Mouse (Mus musculus) embryonic facial prominence, embryonic 15.5 days (tissue): ENCODE data around the gene Tspan12. TPM values are rescaled to one million over a fixed set of nuclear protein-coding genes. Genes with fewer than 3 reads are reported as not detected.
A peak's percentile ranks its signal among the peaks of the same experiment; 100 is the strongest.
"Not testable (repeated sequence)": the region's sequence is repeated elsewhere in the genome, so short reads cannot be mapped to it uniquely, and the experiment has no call there.

Source experiments
- ATAC-seq: fragments of 200-750 bp; cut with Nextera tagmentation; 2 replicates; pipeline ENCODE4 v1.8.0; 2017; ENCODE audit warnings: low read depth, moderate TSS enrichment; ENCODE audit not compliant: insufficient number of reproducible peaks, low FRiP score, low TSS enrichment
- H3K27ac ChIP-seq: fragments of 300-500 bp; sonication (generic); replicated peaks from 2 replicates; pipeline ENCODE4 v1.5.1; 2015; ENCODE audit warnings: mild to moderate bottlenecking, inconsistent platforms
- H3K27me3 ChIP-seq: fragments of 300-500 bp; sonication (generic); 2 replicates; pipeline ENCODE4 v1.6.1; 2015; ENCODE audit warnings: inconsistent platforms
- H3K36me3 ChIP-seq: fragments of 300-500 bp; sonication (generic); 2 replicates; pipeline ENCODE4 v1.6.1; 2015; ENCODE audit warnings: mild to moderate bottlenecking, inconsistent platforms
- H3K4me1 ChIP-seq: fragments of 300-500 bp; sonication (generic); 2 replicates; pipeline ENCODE4 v1.6.1; 2015; ENCODE audit warnings: inconsistent platforms
- H3K4me2 ChIP-seq: fragments of 300-500 bp; sonication (generic); replicated peaks from 2 replicates; pipeline ENCODE4 v1.6.1; 2015; ENCODE audit warnings: mild to moderate bottlenecking, inconsistent platforms
- H3K4me3 ChIP-seq: fragments of 300-500 bp; sonication (generic); replicated peaks from 2 replicates; pipeline ENCODE4 v1.5.1; 2015; ENCODE audit warnings: mild to moderate bottlenecking, inconsistent platforms
- H3K9ac ChIP-seq: fragments of 300-500 bp; sonication (generic); 2 replicates; pipeline ENCODE4 v1.6.1; 2015; ENCODE audit warnings: inconsistent platforms
- H3K9me3 ChIP-seq: fragments of 300-500 bp; sonication (generic); replicated peaks from 2 replicates; pipeline ENCODE4 v1.6.1; 2016; ENCODE audit warnings: inconsistent platforms
- WGBS: fragments of 180-500 bp; shearing (Covaris S2); methylation state at CpG from one replicate; pipeline ENCODE4 v1.1.7; 2015; 5-methylcytosine and 5-hydroxymethylcytosine counted together
- polyA plus RNA-seq: library from polyadenylated mRNA; unstranded; fragments of >200 nt; fragmentation: Nextera tagmentation; extraction: Ambion mirVana; gene quantifications from 2 replicates; pipeline ENCODE4 v1.2.1, GENCODE M21; 2015

The Tspan12 gene
- polyA plus RNA-seq: 37.9 and 38.3 TPM in 2 replicates

DNA sequence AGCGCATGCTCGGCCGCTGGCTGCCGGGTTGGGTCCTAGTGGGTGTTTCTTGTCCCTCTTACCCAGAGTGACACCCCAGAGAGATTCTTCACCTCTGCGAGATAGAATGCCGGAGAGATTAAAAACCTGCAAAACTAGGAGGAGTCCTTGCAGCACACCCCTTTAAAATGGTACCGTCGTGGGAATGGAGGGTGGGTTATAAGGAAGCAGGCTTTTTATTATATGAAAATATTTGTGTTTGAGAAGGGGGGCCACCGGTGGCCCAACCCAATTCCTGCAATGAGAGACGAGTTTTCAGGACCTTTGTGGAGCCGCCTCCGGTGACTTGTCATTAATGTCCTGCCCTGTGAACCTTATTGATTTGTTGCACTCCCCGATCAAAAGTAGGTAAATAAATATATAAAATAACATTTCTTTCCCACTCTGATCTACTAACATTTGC is at the start of gene Tspan12:
Gene Tspan12 (minus strand): TSS at position 172 of the 442 bp plus-strand sequence.
- H3K4me2 ChIP-seq: peak within 1 kb of the TSS; percentile 82
- no peaks in the 10 kb centered on the region for H3K36me3 ChIP-seq
- WGBS: under 1% methylated on average over 13 of the region's 13 CpGs
- ATAC-seq: no peak; the same call in 1 of the 2 replicates
- no peaks in the 10 kb centered on the region for H3K27me3 ChIP-seq
- peak within 1 kb of the TSS; percentile 80 for H3K4me3 ChIP-seq
- no peaks in the 10 kb centered on the region for H3K9me3 ChIP-seq
- peak within 1 kb of the TSS; percentile 70 for H3K9ac ChIP-seq
- peak within 1 kb of the TSS; percentile 76 for H3K27ac ChIP-seq
- H3K4me1 ChIP-seq: peaks cover 11% of the 10 kb centered on the region; the same call in 1 of the 2 replicates

DNA sequence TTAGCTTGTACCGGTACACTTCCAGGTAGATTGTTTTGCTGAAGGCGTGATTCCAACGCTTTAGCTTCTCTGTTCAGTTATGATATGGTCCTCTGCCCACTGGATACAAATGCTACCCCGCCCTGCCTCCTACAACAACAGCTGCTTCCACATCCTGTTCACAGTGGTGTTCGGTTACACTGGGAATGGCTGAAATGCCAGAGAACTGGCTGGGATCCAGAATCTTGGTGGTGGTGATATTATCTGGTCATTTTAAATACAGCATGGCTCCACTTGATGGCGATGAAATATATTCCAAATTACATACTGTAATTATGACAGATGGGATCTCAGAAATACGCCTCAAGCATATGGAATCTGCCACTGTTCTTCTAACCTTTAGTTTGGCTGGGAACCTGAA is 42.1 kb upstream of the Tspan12 start:
- Histone ChIP-seq H3K27me3 (no peaks in the 10 kb centered on the region), H3K4me2 (no peak overlapping the region), H3K27ac (no peak overlapping the region), H3K36me3 (no peaks in the 10 kb centered on the region), H3K4me3 (no peak overlapping the region), H3K4me1 (no peaks in the 10 kb centered on the region; the same call in 1 of the 2 replicates), H3K9ac (no peak overlapping the region), H3K9me3 (no peaks in the 10 kb centered on the region)
- peak; percentile 73 for ATAC-seq
- whole genome bisulfite sequencing: 38% methylated on average over 7 of the region's 7 CpGs

DNA sequence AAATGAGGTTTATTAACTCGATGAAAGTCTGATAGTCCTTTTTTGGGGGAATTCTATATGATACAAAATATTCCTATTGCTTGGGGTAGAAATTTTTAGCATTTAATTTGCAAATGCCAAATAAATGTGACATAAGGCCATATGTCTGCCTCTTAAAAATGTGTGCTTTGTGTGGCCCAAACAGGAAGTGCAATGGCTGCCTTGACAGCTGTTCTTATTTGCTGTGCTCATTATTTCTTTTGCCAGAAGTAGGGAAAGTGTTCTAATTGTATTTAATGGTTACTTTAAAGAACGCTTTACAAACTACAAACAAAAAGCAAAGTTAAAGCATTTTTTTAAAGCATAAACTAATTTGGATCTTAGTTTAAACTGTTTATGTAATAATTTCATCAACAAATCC is 36.8 kb upstream of the Tspan12 start:
- ATAC-seq: no peak
- H3K27me3 ChIP-seq: no peaks in the 10 kb centered on the region
- H3K9ac ChIP-seq: no peak overlapping the region
- no peaks in the 10 kb centered on the region for H3K9me3 ChIP-seq
- no peak overlapping the region for H3K27ac ChIP-seq
- WGBS: 56% methylated on average over 2 of the region's 2 CpGs
- no peaks in the 10 kb centered on the region for H3K36me3 ChIP-seq
- no peak overlapping the region for H3K4me2 ChIP-seq
- H3K4me1 ChIP-seq: no peaks in the 10 kb centered on the region
- H3K4me3 ChIP-seq: no peak overlapping the region

DNA sequence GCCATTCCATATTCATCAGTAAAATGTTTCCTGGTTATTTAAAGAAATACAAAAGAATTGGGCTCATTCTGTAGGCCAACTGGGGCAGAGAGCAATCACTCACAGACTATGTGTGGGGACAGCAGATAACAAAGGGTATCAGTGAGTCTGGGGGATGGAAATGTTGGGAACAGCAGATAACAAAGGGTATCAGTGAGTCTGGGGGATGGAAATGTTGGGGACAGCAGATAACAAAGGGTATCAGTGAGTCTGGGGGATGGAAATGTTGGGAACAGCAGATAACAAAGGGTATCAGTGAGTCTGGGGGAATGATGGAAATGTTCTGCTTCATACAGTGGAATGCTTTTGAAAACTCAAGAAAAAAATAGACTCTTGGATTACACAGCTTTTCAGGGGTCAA is 35.7 kb upstream of the Tspan12 start:
- not testable (repeated sequence) for H3K36me3 ChIP-seq, H3K27me3 ChIP-seq, H3K27ac ChIP-seq, H3K4me1 ChIP-seq, H3K9me3 ChIP-seq, H3K4me2 ChIP-seq, H3K4me3 ChIP-seq, ATAC-seq, H3K9ac ChIP-seq

DNA sequence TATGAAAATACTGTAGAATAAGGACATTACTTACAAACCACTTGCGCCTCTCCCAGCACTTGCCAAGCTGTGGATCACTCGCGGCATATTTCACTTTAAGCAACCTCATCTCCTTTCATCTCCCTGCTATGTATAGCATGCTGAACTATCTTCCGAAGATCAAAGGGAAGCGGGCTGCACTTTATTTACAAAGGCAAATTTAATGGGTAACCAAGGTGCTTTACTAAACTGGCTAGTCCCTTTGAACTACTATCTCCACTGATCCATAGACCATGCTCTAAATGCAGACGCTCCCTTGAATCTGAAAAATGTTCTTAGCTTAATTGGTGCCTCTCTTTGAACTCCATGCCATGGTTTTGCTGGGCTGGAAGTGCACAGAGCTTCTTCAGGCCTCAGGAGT is 27.2 kb upstream of the Tspan12 start:
- no peak for ATAC-seq
- no peaks in the 10 kb centered on the region for H3K27me3 ChIP-seq
- WGBS: 56% methylated on average over 6 of the region's 6 CpGs

DNA sequence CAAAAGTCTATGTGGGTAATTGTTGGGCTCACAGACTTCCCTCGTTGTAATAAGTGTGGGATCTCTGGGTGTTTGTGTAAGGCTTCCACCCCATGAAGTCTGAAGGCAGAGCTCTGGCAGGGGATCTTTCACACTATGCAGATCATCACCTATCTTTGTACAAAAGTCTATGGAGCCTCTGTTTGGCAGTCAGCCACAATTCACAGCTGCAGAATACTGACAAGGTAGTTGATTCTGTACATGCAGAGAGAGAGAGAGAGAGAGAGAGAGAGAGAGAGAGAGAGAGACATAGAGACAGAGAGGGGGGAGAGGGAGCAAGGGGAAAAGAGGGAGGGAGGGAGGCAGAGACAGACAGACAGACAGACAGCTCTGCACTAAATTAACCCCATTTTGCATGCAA is 15.0 kb upstream of the Tspan12 start:
- WGBS: 41% methylated on average over 1 of the region's 1 CpGs
- H3K36me3 ChIP-seq: no peaks in the 10 kb centered on the region
- H3K4me1 ChIP-seq: 0 out of 2 replicates have a peak, but pooled peaks cover 3% of the 10 kb centered on the region
- no peaks in the 10 kb centered on the region for H3K9me3 ChIP-seq
- no peaks in the 10 kb centered on the region for H3K27me3 ChIP-seq
- no peak overlapping the region for H3K4me3 ChIP-seq
- H3K27ac ChIP-seq: no peak overlapping the region
- no peak for ATAC-seq
- no peak overlapping the region for H3K4me2 ChIP-seq
- H3K9ac ChIP-seq: no peak overlapping the region

More for the DNA sequence above, 27.2 kb upstream of the Tspan12 start:
- Histone ChIP-seq H3K27ac (no peak overlapping the region), H3K4me2 (no peak overlapping the region), H3K9me3 (no peaks in the 10 kb centered on the region), H3K36me3 (no peaks in the 10 kb centered on the region), H3K9ac (no peak overlapping the region), H3K4me1 (no peaks in the 10 kb centered on the region), H3K4me3 (no peak overlapping the region)

DNA sequence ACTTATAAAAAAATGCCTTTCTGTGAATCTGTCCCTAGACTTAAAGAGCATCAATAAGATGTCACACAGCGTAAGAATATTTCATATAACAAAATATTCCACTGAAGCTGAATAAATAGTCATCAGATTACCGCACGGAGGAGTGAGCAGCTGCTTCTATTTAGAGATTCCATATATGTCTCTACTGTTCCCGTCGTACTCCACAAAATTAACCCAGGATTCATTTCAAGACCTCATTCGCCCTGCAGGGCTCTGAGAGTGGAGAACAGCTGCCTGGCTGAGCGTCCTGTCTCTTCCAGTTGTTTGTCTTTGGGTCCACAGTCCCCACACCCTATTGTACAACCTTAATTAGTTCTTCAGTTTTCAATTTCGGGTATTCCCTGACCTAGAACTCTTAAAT is 11.9 kb upstream of the Tspan12 start:
- H3K4me3 ChIP-seq: no peak overlapping the region
- H3K27ac ChIP-seq: no peak overlapping the region
- H3K9me3 ChIP-seq: no peaks in the 10 kb centered on the region
- H3K27me3 ChIP-seq: no peaks in the 10 kb centered on the region
- H3K36me3 ChIP-seq: no peaks in the 10 kb centered on the region
- no peak overlapping the region for H3K4me2 ChIP-seq
- 15% methylated on average over 8 of the region's 8 CpGs for WGBS
- no peak overlapping the region for H3K9ac ChIP-seq
- 0 out of 2 replicates have a peak, but pooled peaks cover 3% of the 10 kb centered on the region for H3K4me1 ChIP-seq
- ATAC-seq: no peak

DNA sequence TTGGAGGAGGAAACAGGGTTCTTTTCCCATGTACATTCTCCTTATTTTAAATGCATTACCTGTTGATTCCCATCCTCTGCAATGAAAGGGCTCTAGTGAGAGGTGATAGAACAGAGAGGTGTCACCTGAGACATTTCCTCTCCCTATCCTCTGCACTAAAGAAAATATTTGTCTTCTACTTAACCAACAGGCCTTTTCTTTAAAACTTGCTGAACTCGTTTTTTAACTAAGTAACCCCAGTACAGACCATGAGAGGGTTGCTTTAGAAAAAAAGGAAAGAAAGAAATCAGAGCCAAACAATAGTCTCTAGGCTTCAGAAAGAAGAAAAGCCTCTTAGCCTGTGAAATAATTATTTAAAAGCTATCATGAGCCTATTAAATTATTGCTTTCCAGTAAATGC is 11.2 kb upstream of the Tspan12 start:
- Histone ChIP-seq H3K4me3 (no peak overlapping the region), H3K36me3 (no peaks in the 10 kb centered on the region), H3K9me3 (no peaks in the 10 kb centered on the region), H3K4me2 (no peak overlapping the region), H3K4me1 (0 out of 2 replicates have a peak, but pooled peaks cover 3% of the 10 kb centered on the region), H3K27me3 (no peaks in the 10 kb centered on the region), H3K9ac (no peak overlapping the region), H3K27ac (no peak overlapping the region)
- peak; percentile 60; the same call in 1 of the 2 replicates for ATAC-seq
- WGBS: 24% methylated on average over 1 of the region's 1 CpGs

DNA sequence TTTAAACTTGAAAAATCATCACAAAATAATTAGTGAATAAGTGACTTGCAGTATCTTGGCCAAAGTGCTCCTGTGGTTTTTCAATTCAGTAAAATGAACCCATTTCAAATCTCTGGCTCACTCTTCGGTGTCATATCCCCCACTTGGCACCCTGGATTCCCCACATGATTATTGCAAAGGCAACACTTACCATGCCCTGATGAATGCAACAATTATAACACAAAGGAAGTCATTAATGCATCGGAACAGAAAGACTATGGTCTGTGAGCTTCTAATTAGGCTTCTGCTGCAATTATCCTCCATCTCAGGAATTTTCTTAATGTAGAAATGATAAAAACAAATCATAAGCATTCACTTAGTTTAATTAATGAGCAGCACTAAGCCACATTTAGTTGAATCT is 9.0 kb upstream of the Tspan12 start:
- no peak for ATAC-seq
- no peak overlapping the region for H3K27ac ChIP-seq
- no peak overlapping the region for H3K4me2 ChIP-seq
- no peaks in the 10 kb centered on the region for H3K36me3 ChIP-seq
- H3K9ac ChIP-seq: no peak overlapping the region
- H3K9me3 ChIP-seq: no peaks in the 10 kb centered on the region
- 66% methylated on average over 2 of the region's 2 CpGs for WGBS
- H3K4me1 ChIP-seq: 0 out of 2 replicates have a peak, but pooled peaks cover 3% of the 10 kb centered on the region
- H3K4me3 ChIP-seq: no peak overlapping the region
- no peaks in the 10 kb centered on the region for H3K27me3 ChIP-seq

DNA sequence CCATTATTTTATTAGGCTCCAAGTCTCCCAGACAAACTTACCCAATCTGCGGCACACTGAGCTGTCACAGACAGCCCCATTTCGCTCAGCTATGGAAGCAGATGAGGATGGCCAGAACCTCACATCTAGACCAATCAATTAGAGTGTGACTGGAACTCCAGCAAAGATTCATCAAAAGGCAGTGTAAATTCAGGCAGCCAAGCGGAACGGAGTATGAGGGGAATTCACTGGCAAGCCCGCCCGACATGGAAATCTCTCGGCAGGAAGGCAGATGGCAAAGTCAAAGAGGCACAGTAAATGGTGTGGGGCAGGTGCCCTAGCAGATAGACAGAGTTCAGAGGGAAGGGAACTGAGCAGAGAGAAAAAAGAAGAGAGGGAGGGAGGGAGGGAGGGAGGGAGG is 5.5 kb upstream of the Tspan12 start:
- no peaks in the 10 kb centered on the region for H3K4me1 ChIP-seq
- no peak overlapping the region for H3K4me2 ChIP-seq
- H3K9ac ChIP-seq: no peak overlapping the region
- no peaks in the 10 kb centered on the region for H3K9me3 ChIP-seq
- no peaks in the 10 kb centered on the region for H3K27me3 ChIP-seq
- 17% methylated on average over 7 of the region's 7 CpGs for WGBS
- no peaks in the 10 kb centered on the region for H3K36me3 ChIP-seq
- no peak for ATAC-seq
- H3K4me3 ChIP-seq: no peak overlapping the region
- H3K27ac ChIP-seq: no peak overlapping the region

DNA sequence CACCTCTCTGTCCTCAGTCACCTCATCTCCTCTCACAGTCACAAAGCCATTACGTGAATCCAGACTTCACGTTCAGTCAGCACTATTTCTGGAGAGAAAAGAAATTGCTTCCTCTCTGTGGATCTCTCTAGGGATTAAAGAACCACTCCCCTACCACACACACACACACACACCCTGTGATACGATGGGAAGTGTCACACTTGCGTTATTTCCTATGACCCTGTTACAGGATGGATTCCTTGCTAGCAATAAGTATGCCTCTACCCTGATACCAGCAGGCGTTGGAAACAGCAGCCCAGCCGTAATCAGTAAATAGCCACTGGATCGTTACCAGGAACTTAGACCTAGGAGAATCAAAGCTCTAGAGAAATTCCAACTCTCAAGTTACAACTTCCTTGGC is 3.6 kb upstream of the Tspan12 start:
- H3K9me3 ChIP-seq: no peaks in the 10 kb centered on the region
- WGBS: 27% methylated on average over 7 of the region's 7 CpGs
- H3K4me1 ChIP-seq: peaks cover 9% of the 10 kb centered on the region; the same call in 1 of the 2 replicates
- H3K9ac ChIP-seq: no peak overlapping the region
- H3K36me3 ChIP-seq: no peaks in the 10 kb centered on the region
- ATAC-seq: no peak
- no peak overlapping the region for H3K27ac ChIP-seq
- no peak overlapping the region for H3K4me3 ChIP-seq
- H3K27me3 ChIP-seq: no peaks in the 10 kb centered on the region
- H3K4me2 ChIP-seq: no peak overlapping the region

DNA sequence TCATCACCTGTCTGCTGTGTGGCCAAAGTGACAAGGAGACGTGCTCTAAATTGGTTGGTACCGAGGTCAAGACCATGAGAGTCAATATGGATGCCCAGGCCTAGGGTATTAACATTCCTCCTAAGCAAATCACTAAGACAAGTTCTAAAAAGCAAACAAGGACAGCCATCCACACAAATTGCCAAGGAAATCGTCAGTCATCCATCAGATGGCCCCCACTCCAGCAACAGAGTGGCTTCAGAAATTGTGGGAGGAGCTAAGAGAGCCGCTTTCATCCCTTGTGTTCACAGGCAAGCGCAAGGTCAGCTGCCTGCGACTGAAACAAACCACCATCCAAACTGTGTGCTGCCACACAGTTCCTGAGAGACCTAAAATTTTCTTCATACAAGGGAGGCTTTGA is 1.0 kb upstream of the Tspan12 start:
- Histone ChIP-seq H3K36me3 (no peaks in the 10 kb centered on the region), H3K4me3 (no peak overlapping the region), H3K9me3 (no peaks in the 10 kb centered on the region), H3K4me2 (no peak overlapping the region), H3K9ac (no peak overlapping the region), H3K27me3 (no peaks in the 10 kb centered on the region), H3K4me1 (peaks cover 11% of the 10 kb centered on the region; the same call in 1 of the 2 replicates), H3K27ac (no peak overlapping the region)
- WGBS: 47% methylated on average over 6 of the region's 6 CpGs
- no peak for ATAC-seq
